Mouse (Mus musculus): ENCODE results near the gene Tssc4. TPM values are rescaled to one million over a fixed set of nuclear protein-coding genes. Genes with fewer than 3 reads are reported as not detected.

The Tssc4 gene
- total and polyA plus RNA-seq, 2 experiments from 2014 or later = 102 to 118 TPM

GRCm38 (mm10) chr7:143073086-143073485 lies 4.0 kb downstream of the Tssc4 start:
- TF ChIP-seq CTCF (IDR thresholded peaks at IDR 0.05; ENCODE audit: low read depth) = peak; percentile 76
- WGBS = 67% methylated on average over 1 of the region's 1 CpGs
- DNase-seq (ENCODE audit: low spot score) (peak; percentile 71), ATAC-seq (no peak)
- Histone ChIP-seq H3K4me3 (ENCODE audit: low read length) (no peak overlapping the region), H3K4me2 (ENCODE audit: low read depth, low read length) (no peak overlapping the region), H3K27me3 (ENCODE audit: insufficient read depth, low read length) (no peaks in the 10 kb centered on the region), H3K27ac (no peak overlapping the region), H3K9ac (replicated peaks; ENCODE audit: low read length) (no peak overlapping the region), H3K4me1 (ENCODE audit: insufficient read depth, low read length) (peaks cover 16% of the 10 kb centered on the region), H3K36me3 (ENCODE audit: insufficient read depth, low read length) (no peaks in the 10 kb centered on the region), H3K9me3 (ENCODE audit: low read length) (no peaks in the 10 kb centered on the region)

- H3K36me3 ChIP-seq (ENCODE audit: insufficient read depth, low read length) = no peaks in the 10 kb centered on the region
- H3K9ac ChIP-seq (replicated peaks; ENCODE audit: low read length) = no peak overlapping the region
- H3K4me3 ChIP-seq (ENCODE audit: low read length) = no peak overlapping the region
- no peak for TF ChIP-seq CTCF (IDR thresholded peaks at IDR 0.05; ENCODE audit: low read depth)
- no peak for ATAC-seq
- H3K9me3 ChIP-seq (ENCODE audit: low read length) = no peaks in the 10 kb centered on the region
- no peaks in the 10 kb centered on the region for H3K27me3 ChIP-seq (ENCODE audit: insufficient read depth, low read length)
- 70% methylated on average over 5 of the region's 5 CpGs for WGBS
- H3K4me1 ChIP-seq (ENCODE audit: insufficient read depth, low read length) = peaks cover 6% of the 10 kb centered on the region
- H3K27ac ChIP-seq = no peak overlapping the region
- H3K4me2 ChIP-seq (ENCODE audit: low read depth, low read length) = no peak overlapping the region
- no peak for DNase-seq (ENCODE audit: low spot score)
These were observed 6.3 kb downstream of the Tssc4 start for GRCm38 (mm10) chr7:143075394-143075793.

GRCm38 (mm10) chr7:143077351-143077750 lies 8.3 kb downstream of the Tssc4 start:
- no peak for DNase-seq (ENCODE audit: low spot score)
- no peak overlapping the region for H3K27ac ChIP-seq
- no peaks in the 10 kb centered on the region for H3K36me3 ChIP-seq (ENCODE audit: insufficient read depth, low read length)
- H3K4me1 ChIP-seq (ENCODE audit: insufficient read depth, low read length) = no peaks in the 10 kb centered on the region
- H3K27me3 ChIP-seq (ENCODE audit: insufficient read depth, low read length) = no peaks in the 10 kb centered on the region
- no peak for TF ChIP-seq CTCF (IDR thresholded peaks at IDR 0.05; ENCODE audit: low read depth)
- H3K9ac ChIP-seq (replicated peaks; ENCODE audit: low read length) = no peak overlapping the region
- WGBS = 95% methylated on average over 2 of the region's 2 CpGs
- H3K4me2 ChIP-seq (ENCODE audit: low read depth, low read length) = no peak overlapping the region
- no peak overlapping the region for H3K4me3 ChIP-seq (ENCODE audit: low read length)
- H3K9me3 ChIP-seq (ENCODE audit: low read length) = no peaks in the 10 kb centered on the region
- no peak for ATAC-seq

GRCm38 (mm10) chr7:143082024-143082423 lies 13.0 kb downstream of the Tssc4 start:
- ATAC-seq = no peak
- Histone ChIP-seq H3K27ac (no peak overlapping the region), H3K9ac (replicated peaks; ENCODE audit: low read length) (no peak overlapping the region), H3K36me3 (ENCODE audit: insufficient read depth, low read length) (no peaks in the 10 kb centered on the region), H3K27me3 (ENCODE audit: insufficient read depth, low read length) (no peaks in the 10 kb centered on the region), H3K4me3 (ENCODE audit: low read length) (no peak overlapping the region), H3K4me2 (ENCODE audit: low read depth, low read length) (no peak overlapping the region), H3K4me1 (ENCODE audit: insufficient read depth, low read length) (no peaks in the 10 kb centered on the region), H3K9me3 (ENCODE audit: low read length) (no peaks in the 10 kb centered on the region)
- WGBS = 64% methylated on average over 6 of the region's 6 CpGs
- no peak for DNase-seq (ENCODE audit: low spot score)
- no peak for TF ChIP-seq CTCF (IDR thresholded peaks at IDR 0.05; ENCODE audit: low read depth)

- Histone ChIP-seq H3K27ac (no peak overlapping the region), H3K9me3 (ENCODE audit: low read length) (no peaks in the 10 kb centered on the region), H3K36me3 (ENCODE audit: insufficient read depth, low read length) (no peaks in the 10 kb centered on the region), H3K27me3 (ENCODE audit: insufficient read depth, low read length) (no peaks in the 10 kb centered on the region), H3K4me3 (ENCODE audit: low read length) (no peak overlapping the region), H3K9ac (replicated peaks; ENCODE audit: low read length) (no peak overlapping the region), H3K4me1 (ENCODE audit: insufficient read depth, low read length) (no peaks in the 10 kb centered on the region), H3K4me2 (ENCODE audit: low read depth, low read length) (no peak overlapping the region)
- DNase-seq (ENCODE audit: low spot score) = no peak
- 84% methylated on average over 2 of the region's 2 CpGs for WGBS
- TF ChIP-seq CTCF (IDR thresholded peaks at IDR 0.05; ENCODE audit: low read depth) = no peak
- ATAC-seq = no peak
These were observed 14.7 kb downstream of the Tssc4 start for GRCm38 (mm10) chr7:143083708-143084107.

- H3K36me3 ChIP-seq (ENCODE audit: insufficient read depth, low read length) = no peaks in the 10 kb centered on the region
- H3K4me2 ChIP-seq (ENCODE audit: low read depth, low read length) = no peak overlapping the region
- no peak overlapping the region for H3K9ac ChIP-seq (replicated peaks; ENCODE audit: low read length)
- H3K27ac ChIP-seq = no peak overlapping the region
- ATAC-seq (peak; percentile 30; the same call in 1 of the 2 replicates), DNase-seq (ENCODE audit: low spot score) (peak; percentile 66)
- TF ChIP-seq CTCF (IDR thresholded peaks at IDR 0.05; ENCODE audit: low read depth) = peak; percentile 83
- no peaks in the 10 kb centered on the region for H3K27me3 ChIP-seq (ENCODE audit: insufficient read depth, low read length)
- no peaks in the 10 kb centered on the region for H3K4me1 ChIP-seq (ENCODE audit: insufficient read depth, low read length)
- H3K4me3 ChIP-seq (ENCODE audit: low read length) = no peak overlapping the region
- 48% methylated on average over 2 of the region's 2 CpGs for WGBS
- H3K9me3 ChIP-seq (ENCODE audit: low read length) = no peaks in the 10 kb centered on the region
These were observed 17.3 kb downstream of the Tssc4 start for GRCm38 (mm10) chr7:143086366-143086765.

GRCm38 (mm10) chr7:143087070-143087579 lies 18.1 kb downstream of the Tssc4 start:
- peak; percentile 64 for TF ChIP-seq CTCF (IDR thresholded peaks at IDR 0.05; ENCODE audit: low read depth)
- no peak overlapping the region for H3K27ac ChIP-seq
- no peaks in the 10 kb centered on the region for H3K27me3 ChIP-seq (ENCODE audit: insufficient read depth, low read length)
- no peak overlapping the region for H3K9ac ChIP-seq (replicated peaks; ENCODE audit: low read length)
- ATAC-seq (peak; percentile 70; the same call in 1 of the 2 replicates), DNase-seq (ENCODE audit: low spot score) (peak; percentile 51)
- H3K4me3 ChIP-seq (ENCODE audit: low read length) = no peak overlapping the region
- H3K4me2 ChIP-seq (ENCODE audit: low read depth, low read length) = no peak overlapping the region
- WGBS = 26% methylated on average over 4 of the region's 4 CpGs
- H3K9me3 ChIP-seq (ENCODE audit: low read length) = no peaks in the 10 kb centered on the region
- H3K36me3 ChIP-seq (ENCODE audit: insufficient read depth, low read length) = no peaks in the 10 kb centered on the region
- H3K4me1 ChIP-seq (ENCODE audit: insufficient read depth, low read length) = no peaks in the 10 kb centered on the region

Data from hindbrain, postnatal 0 days (tissue).